Mouse (Mus musculus): Measurements from ENCODE around the gene Rsph10b. TPM values are rescaled to one million over a fixed set of nuclear protein-coding genes. Genes with fewer than 3 reads are reported as not detected.

The Rsph10b gene
- polyA plus RNA-seq, 1 experiment from 2014 or later, result 0.39 TPM

DNA sequence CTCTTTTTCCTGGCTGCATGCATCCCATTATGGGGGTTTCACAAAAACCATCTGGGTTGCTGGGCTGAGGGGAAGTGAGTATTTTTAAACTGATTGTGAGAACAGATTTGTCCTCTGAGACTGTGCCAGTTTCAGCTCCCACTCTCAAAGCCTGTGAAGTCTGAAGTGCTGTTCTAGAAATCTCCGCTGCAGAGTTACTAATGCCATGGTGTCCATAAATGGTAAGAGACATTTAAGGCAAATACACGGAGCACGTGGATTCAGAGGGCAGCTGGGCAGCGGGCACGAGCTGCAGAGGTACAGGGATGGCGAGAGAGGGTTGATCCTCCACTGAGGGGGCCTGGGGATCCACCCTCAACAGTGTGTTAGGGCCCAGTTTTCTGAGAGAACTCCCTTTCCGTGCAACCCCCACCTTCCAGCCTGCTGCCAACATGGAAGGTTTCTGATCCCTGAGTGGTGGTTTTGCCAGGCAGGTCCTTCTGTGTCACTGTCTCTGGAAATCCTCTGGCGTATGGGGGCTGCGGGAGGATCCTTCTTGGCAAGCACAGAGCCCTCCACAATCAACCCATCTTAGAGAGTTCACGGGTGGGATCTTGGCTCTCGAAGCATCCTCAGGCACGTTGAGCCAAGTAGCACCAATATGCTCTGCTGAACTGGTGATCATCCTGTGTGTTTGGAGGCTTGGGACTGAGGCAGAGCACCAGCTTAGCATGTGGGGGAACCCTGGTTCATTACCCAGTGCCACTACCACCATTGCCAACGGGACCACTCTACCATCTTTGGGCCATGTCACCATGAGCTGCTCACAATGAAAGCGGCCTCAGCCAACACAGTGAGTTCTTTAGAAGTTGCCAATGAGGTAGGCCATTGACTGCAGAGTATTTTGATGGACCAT, 10.6 kb downstream of the Rsph10b start:
- no peaks in the 10 kb centered on the region for H3K4me1 ChIP-seq (replicated peaks)
- no peak overlapping the region for H3K4me2 ChIP-seq (replicated peaks)
- no peak for ATAC-seq
- WGBS, result 85% methylated on average over 14 of the region's 14 CpGs
- no peak overlapping the region for H3K4me3 ChIP-seq (replicated peaks)
- H3K27me3 ChIP-seq (replicated peaks), result no peaks in the 10 kb centered on the region
- H3K27ac ChIP-seq, result no peak overlapping the region
- no peaks in the 10 kb centered on the region for H3K36me3 ChIP-seq
- H3K9me3 ChIP-seq, result no peaks in the 10 kb centered on the region
- no peak overlapping the region for H3K9ac ChIP-seq

DNA sequence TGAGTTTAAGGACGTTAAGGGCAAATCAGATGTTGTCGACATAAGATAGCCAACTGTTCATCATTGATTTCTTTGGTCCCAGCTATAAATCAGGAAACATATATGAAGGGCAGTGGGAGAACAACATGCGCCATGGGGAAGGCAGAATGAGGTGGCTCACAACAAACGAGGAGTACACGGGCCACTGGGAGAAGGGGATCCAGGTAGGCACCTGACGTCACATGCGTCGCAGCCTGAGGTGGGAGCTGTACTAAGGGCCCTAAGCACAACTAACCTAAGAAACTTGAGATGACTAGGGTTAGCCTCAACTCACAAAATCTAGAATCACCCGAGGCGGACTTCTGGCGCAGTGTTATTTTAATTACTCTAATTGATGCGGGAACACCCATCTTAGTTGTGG, 15.5 kb downstream of the Rsph10b start:
- Histone ChIP-seq H3K27ac (no peak overlapping the region), H3K9me3 (no peaks in the 10 kb centered on the region), H3K4me1 (replicated peaks) (no peaks in the 10 kb centered on the region), H3K9ac (no peak overlapping the region), H3K4me2 (replicated peaks) (no peak overlapping the region), H3K4me3 (replicated peaks) (no peak overlapping the region), H3K27me3 (replicated peaks) (no peaks in the 10 kb centered on the region), H3K36me3 (no peaks in the 10 kb centered on the region)
- ATAC-seq, result no peak
- WGBS, result 88% methylated on average over 12 of the region's 12 CpGs

DNA sequence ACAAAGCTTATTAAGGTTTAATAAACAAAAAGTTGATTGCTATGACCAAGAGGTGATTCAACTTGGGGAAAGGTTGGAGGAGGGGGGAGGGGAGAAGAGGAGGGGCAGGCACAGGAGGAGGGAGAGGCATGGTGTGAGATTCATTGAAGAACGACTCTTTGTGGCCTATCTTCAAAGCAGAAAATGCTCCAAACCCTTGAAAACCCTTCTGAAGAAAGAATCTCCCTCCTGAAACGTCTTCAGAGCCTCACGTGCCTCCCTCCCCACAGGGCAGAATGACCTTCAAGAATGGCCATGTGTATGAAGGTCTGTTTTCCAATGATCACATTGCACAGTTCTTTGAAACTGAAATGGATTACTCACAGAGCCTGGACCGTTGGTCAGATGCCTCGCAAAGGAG, 17.2 kb downstream of the Rsph10b start:
- no peak overlapping the region for H3K9ac ChIP-seq
- no peak overlapping the region for H3K27ac ChIP-seq
- no peaks in the 10 kb centered on the region for H3K27me3 ChIP-seq (replicated peaks)
- no peak overlapping the region for H3K4me3 ChIP-seq (replicated peaks)
- no peaks in the 10 kb centered on the region for H3K4me1 ChIP-seq (replicated peaks)
- no peaks in the 10 kb centered on the region for H3K36me3 ChIP-seq
- ATAC-seq, result no peak
- 49% methylated on average over 5 of the region's 5 CpGs for WGBS
- no peaks in the 10 kb centered on the region for H3K9me3 ChIP-seq
- H3K4me2 ChIP-seq (replicated peaks), result no peak overlapping the region

DNA sequence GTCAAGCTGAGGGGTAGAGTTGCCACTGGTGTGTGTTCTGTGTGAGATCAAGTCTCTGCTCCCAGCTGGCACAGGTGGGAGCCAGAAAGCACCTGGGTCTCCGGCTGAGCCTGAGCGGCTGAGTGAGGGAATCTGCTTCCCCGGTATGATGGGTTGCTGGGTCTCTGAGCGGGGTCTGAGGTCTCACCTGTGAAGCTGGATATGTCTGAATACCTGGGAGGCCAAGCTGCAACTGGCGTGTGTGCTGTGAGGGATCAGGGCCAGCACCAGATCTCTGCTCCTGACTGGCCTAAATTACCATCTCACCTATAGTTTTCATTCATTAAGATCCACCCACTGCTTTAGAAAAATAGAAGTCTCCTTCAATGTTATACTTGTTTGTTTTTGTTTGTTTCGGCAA, 24.3 kb downstream of the Rsph10b start:
- no peak overlapping the region for H3K4me2 ChIP-seq (replicated peaks)
- no peaks in the 10 kb centered on the region for H3K4me1 ChIP-seq (replicated peaks)
- no peak overlapping the region for H3K9ac ChIP-seq
- no peaks in the 10 kb centered on the region for H3K27me3 ChIP-seq (replicated peaks)
- 94% methylated on average over 6 of the region's 6 CpGs for WGBS
- H3K9me3 ChIP-seq, result no peaks in the 10 kb centered on the region; the same call in 1 of the 2 replicates
- H3K4me3 ChIP-seq (replicated peaks), result no peak overlapping the region
- no peak overlapping the region for H3K27ac ChIP-seq
- no peaks in the 10 kb centered on the region for H3K36me3 ChIP-seq
- no peak for ATAC-seq

DNA sequence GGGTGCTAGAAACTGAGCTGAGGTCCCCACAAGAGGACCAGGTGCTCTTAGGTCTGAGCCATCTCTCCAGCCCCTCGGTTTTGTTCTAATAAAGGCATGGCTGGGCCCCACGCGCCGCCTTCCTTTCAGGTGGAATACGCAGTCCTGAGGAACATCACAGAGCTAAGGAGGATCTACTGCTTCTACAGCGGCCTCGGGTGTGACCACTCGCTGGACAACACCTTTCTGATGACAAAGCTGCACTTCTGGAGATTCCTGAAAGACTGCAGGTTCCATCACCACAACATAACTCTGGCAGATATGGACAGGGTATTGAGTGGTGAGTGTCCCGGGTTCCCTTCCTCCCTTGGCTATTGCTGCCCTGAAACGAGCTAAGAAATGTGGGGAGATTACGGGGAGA, 26.7 kb downstream of the Rsph10b start:
- H3K27ac ChIP-seq, result no peak overlapping the region
- no peaks in the 10 kb centered on the region; the same call in 1 of the 2 replicates for H3K9me3 ChIP-seq
- H3K4me2 ChIP-seq (replicated peaks), result no peak overlapping the region
- no peaks in the 10 kb centered on the region for H3K36me3 ChIP-seq
- no peaks in the 10 kb centered on the region for H3K27me3 ChIP-seq (replicated peaks)
- H3K9ac ChIP-seq, result no peak overlapping the region
- no peak for ATAC-seq
- 94% methylated on average over 11 of the region's 11 CpGs for WGBS
- no peaks in the 10 kb centered on the region for H3K4me1 ChIP-seq (replicated peaks)
- no peak overlapping the region for H3K4me3 ChIP-seq (replicated peaks)

DNA sequence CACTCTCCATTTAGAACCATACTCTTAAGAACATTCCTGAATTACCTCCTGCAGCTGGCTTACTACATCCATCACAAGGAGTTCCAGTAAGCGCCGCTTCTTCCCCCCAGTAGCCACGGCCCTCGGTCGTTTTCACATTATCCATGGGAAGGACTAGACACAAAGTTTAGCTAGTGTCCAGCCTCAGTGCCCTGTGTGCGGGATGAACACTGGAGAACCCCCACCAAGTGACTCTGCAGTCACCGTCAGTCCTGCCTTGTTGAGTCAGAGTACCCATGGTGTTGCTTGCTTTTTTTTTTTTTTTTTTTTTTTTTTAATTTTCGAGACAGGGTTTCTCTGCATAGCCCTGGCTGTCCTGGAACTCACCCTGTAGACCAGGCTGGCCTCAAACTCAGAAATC, 28.3 kb downstream of the Rsph10b start:
- Histone ChIP-seq H3K9ac (no peak overlapping the region), H3K4me2 (replicated peaks) (no peak overlapping the region), H3K9me3 (no peaks in the 10 kb centered on the region), H3K4me3 (replicated peaks) (no peak overlapping the region), H3K27me3 (replicated peaks) (no peaks in the 10 kb centered on the region), H3K27ac (no peak overlapping the region), H3K4me1 (replicated peaks) (no peaks in the 10 kb centered on the region), H3K36me3 (no peaks in the 10 kb centered on the region)
- WGBS, result 87% methylated on average over 8 of the region's 8 CpGs
- no peak for ATAC-seq

DNA sequence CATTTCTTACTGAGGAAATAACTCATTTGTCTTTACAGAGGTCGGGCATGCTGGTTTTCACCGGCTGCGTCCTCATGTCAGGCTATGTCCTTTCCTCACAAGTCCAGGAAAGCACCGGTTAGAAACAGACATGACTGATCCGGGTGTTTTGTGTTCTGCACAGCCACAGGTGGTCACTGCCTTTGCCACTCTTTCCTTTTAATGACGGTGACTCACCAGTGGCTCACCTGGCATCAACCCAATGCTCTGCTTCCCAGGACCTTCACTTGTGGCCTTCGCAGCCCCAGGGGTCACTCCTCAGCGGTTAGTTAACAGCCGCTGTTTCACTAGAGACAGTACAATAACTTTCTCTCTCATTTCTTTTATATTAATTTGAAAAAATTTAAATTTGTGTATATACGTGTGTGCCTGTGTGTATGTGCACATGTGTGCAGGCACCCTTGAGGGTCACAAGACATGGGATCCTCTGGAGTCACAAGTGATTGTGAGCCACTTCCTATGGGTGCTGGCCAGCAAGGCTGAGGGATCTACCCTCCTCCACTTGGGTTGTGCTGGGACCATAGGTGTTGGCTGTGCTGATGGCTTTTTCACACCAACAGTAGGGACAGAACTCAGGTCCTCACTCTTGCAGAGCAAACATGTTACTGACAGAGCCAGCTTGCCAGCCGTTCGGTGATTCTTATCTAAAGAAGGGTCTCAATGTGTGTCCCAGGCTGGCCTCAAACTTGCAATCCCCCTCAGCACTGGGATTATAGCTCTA, 32.9 kb downstream of the Rsph10b start:
- 81% methylated on average over 12 of the region's 12 CpGs for WGBS

DNA sequence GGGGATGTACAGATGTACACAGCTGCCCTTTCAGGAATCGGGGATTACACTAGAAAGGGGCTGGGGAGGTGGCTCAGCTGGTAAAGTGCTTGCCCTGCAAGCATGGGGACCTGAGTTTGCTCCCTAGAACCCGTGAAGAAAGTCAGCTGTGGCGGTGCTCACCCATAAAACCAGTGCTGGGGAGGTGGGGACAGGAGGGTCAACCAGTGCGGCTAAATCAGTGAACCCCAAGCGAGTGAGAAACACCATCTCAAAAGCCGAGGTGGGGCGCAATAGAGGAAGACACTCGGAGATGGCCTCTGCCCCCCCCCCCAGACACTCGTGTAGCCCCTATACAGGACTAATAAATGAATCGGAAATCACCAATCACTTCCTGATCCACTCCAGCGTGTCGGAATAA, 33.8 kb downstream of the Rsph10b start:
- Histone ChIP-seq H3K4me2 (replicated peaks) (no peak overlapping the region), H3K9ac (no peak overlapping the region), H3K27ac (no peak overlapping the region), H3K9me3 (no peaks in the 10 kb centered on the region), H3K27me3 (replicated peaks) (no peaks in the 10 kb centered on the region), H3K4me1 (replicated peaks) (no peaks in the 10 kb centered on the region), H3K36me3 (no peaks in the 10 kb centered on the region), H3K4me3 (replicated peaks) (no peak overlapping the region)
- ATAC-seq, result no peak
- 85% methylated on average over 12 of the region's 12 CpGs for WGBS

More for the DNA sequence above, 32.9 kb downstream of the Rsph10b start:
- no peak overlapping the region for H3K4me3 ChIP-seq (replicated peaks)
- no peak overlapping the region for H3K27ac ChIP-seq
- no peaks in the 10 kb centered on the region for H3K4me1 ChIP-seq (replicated peaks)
- H3K27me3 ChIP-seq (replicated peaks), result no peaks in the 10 kb centered on the region
- no peaks in the 10 kb centered on the region for H3K9me3 ChIP-seq
- no peak overlapping the region for H3K4me2 ChIP-seq (replicated peaks)
- H3K9ac ChIP-seq, result no peak overlapping the region
- H3K36me3 ChIP-seq, result no peaks in the 10 kb centered on the region
- no peak for ATAC-seq

DNA sequence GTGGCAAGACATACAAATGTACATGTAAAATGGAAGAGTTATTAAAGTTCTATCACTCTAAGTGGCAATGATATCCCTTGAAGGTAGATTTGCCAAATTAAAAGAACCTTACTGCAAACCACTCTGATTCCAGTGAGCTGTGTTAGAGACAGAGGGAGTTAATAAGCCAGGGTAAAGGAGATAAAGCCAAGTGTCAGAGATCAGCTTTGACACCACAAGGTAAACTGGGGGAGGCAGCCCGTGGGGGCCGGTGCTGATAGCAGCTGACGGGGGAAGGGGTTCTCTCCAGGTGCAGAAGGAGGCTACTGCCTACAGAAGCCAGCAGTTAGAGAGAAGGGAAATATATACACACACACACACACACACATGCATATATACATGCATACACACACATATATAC, 39.8 kb downstream of the Rsph10b start:
- no peak for ATAC-seq
- Histone ChIP-seq H3K9ac (no peak overlapping the region), H3K27ac (no peak overlapping the region), H3K4me2 (replicated peaks) (no peak overlapping the region), H3K4me1 (replicated peaks) (no peaks in the 10 kb centered on the region), H3K4me3 (replicated peaks) (no peak overlapping the region), H3K9me3 (no peaks in the 10 kb centered on the region), H3K36me3 (no peaks in the 10 kb centered on the region), H3K27me3 (replicated peaks) (no peaks in the 10 kb centered on the region)
- WGBS, result 38% methylated on average over 3 of the region's 3 CpGs

DNA sequence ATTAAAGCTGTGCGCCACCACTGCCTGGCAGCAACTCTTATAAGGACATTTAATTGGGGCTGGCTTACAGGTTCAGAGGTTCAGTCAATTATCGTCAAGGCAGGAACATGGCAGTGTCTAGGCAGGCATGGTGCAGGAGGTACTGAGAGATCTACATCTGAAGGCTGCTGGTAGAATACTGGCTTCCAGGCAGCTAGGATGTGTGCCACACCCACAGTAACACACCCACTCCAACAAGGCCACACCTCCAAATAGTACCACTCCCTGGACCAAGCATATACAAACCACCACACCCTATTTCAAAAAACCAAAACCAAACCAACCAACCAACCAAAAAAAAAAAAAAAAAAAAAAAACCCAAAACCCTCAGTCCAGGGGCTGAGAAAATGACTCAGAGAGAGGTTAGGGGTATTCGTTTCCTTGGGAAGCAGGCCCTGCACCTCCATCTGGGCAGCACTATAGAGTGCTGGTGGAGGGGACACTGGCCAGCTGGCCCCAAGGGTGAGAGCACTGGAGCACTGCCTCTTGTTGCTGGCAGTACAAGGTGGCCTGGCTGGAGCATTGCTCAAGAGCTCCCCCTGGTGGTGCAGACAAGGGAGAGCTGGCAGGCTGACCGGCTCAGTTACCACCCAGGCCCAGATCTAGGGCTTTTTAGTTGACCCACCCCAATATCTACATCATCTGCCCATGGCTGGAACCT, 42.2 kb downstream of the Rsph10b start:
- no peaks in the 10 kb centered on the region for H3K4me1 ChIP-seq (replicated peaks)
- 52% methylated on average over 4 of the region's 4 CpGs for WGBS
- H3K4me2 ChIP-seq (replicated peaks), result no peak overlapping the region
- no peaks in the 10 kb centered on the region for H3K36me3 ChIP-seq
- H3K9me3 ChIP-seq, result no peaks in the 10 kb centered on the region
- no peak overlapping the region for H3K27ac ChIP-seq
- no peak overlapping the region for H3K4me3 ChIP-seq (replicated peaks)
- no peaks in the 10 kb centered on the region for H3K27me3 ChIP-seq (replicated peaks)
- no peak overlapping the region for H3K9ac ChIP-seq
- peak; percentile 76 for ATAC-seq

DNA sequence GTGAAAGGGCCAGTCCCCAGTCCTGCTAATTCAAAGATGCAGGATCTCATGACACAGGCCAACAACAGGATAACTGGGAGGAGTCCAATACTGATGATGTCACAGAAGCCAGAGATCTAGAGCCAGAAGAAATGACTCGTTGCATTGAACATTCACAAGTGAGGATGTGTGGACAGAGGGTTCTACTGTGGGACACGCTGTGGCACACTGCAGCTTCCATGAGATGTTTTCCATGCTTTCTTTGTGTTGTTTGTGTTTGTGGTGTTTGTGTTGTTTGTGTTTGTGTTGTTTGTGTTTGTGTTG, 42.7 kb downstream of the Rsph10b start:
- no peak overlapping the region for H3K4me3 ChIP-seq (replicated peaks)
- H3K27me3 ChIP-seq (replicated peaks), result no peaks in the 10 kb centered on the region
- no peak overlapping the region for H3K4me2 ChIP-seq (replicated peaks)
- ATAC-seq, result no peak; the same call in 1 of the 2 replicates
- H3K9me3 ChIP-seq, result no peaks in the 10 kb centered on the region
- no peaks in the 10 kb centered on the region for H3K36me3 ChIP-seq
- WGBS, result 58% methylated on average over 2 of the region's 2 CpGs
- no peaks in the 10 kb centered on the region for H3K4me1 ChIP-seq (replicated peaks)
- no peak overlapping the region for H3K9ac ChIP-seq
- H3K27ac ChIP-seq, result no peak overlapping the region

DNA sequence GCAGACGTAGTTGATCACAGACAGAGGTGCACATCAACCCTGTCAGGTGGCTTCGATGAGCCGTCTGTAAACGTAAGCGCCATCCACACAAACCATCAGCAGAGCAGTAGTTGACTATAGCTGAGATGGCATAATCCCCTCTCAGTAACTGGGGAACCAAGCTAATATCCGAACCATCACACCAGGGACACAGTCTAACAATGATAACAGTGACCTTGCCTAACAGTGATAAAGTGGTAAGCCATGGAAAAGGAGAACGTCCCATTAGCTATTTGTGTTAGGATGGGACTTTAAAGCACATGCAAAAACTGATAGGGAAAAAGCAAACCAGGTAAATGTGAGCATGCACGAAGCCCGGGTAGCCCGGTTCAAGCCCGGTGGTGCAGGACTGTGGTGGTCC, 43.4 kb downstream of the Rsph10b start:
- no peak overlapping the region for H3K9ac ChIP-seq
- no peak overlapping the region for H3K27ac ChIP-seq
- no peaks in the 10 kb centered on the region for H3K36me3 ChIP-seq
- H3K27me3 ChIP-seq (replicated peaks), result no peaks in the 10 kb centered on the region
- 82% methylated on average over 11 of the region's 11 CpGs for WGBS
- ATAC-seq, result no peak
- no peak overlapping the region for H3K4me3 ChIP-seq (replicated peaks)
- 0 out of 2 replicates have a peak, but pooled peaks cover 3% of the 10 kb centered on the region for H3K4me1 ChIP-seq (replicated peaks)
- H3K9me3 ChIP-seq, result no peaks in the 10 kb centered on the region
- no peak overlapping the region for H3K4me2 ChIP-seq (replicated peaks)
